Mouse (Mus musculus): ENCODE data around the gene Dtd2.

Gene Dtd2

DNA sequence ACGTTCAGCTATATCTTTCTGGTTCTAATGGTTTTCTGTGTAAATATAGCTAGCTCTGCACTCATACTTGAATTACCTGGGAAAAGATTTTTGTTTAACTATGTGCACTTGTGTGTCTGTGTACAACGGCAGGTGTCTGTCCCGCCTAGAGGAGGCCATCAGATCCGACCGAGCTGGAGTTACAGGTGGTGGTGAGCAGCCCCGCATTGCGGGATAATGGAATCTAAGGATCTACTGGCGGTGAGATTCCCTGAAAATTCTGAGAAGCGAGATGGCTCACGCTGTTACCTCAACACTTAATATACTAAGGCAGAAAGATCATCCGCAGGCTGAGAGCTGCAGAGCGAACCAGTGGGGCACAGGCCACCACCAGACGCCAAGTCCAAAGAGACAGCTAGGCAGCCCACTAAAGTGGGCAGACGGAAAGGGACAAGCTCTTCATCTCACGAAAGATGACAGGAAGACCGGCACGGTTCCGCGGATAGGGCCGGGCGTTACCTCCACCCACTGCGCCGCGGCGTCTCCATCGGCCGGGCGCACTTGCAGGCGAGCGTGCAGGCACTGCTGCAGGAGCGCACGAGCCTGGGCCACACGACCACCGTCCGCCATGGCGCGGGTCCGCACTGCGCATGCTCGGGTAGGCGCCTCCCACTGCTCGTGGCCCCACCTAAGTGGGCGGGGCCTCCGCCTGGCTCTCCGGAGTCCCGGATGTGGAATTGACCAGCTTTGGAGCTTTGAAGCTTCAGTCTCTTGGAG lies at the start of gene Dtd2:
Gene Dtd2, minus strand, starts transcription at position 625 of the 756 bp plus-strand sequence.
- peak; percentile 87 for DNase-seq

DNA sequence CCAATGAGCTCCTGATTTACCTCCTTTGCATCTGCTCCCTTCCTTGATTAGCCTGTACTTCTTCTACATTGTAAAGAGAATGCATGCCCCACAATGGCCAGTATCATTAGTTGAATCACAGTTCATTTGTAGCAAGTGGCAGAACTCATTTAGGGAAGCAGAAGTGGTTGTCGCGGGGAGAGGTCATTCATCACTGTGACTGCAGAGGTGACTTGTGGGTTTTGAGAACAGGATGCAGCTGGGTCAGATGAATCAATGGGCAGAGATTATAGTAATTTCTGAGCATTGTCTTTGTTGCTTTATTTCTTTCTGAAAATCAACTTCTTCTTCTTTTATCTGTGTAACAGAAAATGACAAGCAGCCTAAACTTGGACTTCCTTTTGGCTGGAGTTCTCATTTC lies 43.0 kb upstream of the Dtd2 start:
- DNase-seq, result no peak

DNA sequence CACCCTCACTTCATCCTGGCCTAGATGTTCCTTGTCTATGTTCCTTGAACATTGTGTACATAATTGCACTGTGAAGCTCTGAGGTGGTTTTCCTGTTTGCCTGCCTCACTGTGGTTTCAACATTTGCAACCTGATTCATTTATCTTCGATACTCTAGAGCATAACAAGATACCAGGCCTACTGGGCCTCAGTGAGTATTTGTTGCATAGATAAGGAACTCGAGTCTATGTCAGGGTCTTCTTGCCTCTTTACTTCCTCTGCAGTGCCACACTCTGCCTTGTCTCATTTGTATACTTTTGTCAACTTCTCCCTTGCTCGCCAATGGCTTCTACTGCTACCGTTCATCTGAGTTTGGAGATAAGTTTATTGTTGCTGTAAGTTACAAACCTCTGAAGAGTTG lies 40.1 kb upstream of the Dtd2 start:
- no peak for DNase-seq

DNA sequence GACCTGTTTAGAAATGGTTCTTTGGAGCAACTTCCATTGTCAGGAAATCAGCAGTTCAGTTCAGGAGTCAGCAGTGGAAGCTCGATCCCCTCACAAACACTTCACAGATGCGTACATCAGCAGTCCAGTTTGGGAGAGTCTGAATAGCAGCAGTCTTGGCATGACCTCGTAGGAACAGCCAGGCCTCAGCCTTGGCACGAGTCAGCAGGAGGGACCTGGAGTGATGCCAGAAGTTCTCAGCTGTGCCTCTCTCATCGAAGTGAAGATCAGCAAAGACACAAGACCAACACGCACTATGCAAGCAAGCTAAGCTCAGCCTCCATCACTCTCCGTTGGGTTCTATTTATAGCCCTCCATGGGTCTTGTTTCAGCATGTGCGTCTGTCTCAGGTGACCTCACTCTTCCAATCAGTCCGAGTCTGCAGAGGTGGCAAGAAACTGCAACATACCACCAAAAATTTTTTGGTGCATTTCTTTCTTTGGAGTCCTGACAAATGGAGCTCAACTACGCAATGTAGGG lies 36.6 kb upstream of the Dtd2 start:
- DNase-seq, result no peak

DNA sequence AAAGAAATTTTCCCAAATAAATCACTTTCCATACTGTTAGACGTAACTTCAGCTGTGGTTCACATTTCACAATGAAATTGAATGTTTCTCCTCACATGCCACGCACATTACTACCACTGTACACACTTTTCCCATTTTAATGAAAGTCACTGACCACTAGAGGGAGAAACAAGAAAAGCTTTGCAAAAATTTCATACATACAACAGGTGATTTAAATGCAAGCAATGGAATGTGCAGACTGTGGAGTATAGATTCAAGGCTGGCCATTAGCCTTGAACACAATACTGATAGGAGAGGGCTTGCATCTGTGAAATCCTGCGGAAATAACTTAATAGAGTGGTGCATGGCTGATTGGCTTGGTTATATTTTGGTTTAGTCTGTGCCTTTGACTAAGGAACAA lies 32.1 kb upstream of the Dtd2 start:
- DNase-seq, result no peak

DNA sequence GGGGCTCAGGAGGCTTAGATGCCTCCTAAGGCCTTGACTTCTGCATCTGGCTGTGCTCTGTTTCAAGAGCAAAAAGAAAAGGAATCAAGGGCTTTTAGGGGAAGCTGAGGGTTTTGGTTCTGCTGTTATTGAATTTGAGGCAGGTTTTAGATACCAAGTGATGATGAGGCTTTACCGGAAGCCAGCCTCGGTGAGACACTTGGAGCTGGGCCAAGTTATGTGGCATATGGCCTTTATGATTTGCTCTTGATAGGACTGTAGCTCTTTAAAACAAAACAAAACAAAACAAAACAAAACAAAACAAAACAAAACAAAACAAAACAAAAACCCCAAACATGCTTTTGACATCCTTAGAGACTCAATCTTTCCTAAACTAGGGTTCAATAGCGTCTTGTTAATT lies 28.7 kb upstream of the Dtd2 start:
- no peak for DNase-seq

DNA sequence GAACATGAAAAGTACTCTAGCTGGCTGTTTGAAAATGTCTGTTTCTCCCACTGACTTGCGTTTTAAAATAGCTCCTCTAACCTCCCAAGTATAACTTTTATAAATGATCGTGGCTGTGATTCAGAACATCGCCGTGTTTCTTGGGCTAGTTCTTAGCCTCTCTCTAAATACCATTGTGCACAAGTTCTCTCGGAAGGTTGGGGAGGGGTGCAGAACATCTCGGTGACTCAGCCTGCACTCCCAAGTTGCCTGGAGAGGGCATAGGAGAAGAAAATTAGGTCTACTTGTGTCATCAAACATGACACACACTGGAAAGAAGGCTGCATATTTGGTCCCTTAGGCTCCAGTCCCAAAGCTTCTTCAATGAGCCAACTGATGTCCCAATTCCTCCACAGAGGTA lies 26.0 kb upstream of the Dtd2 start:
- DNase-seq, result no peak

DNA sequence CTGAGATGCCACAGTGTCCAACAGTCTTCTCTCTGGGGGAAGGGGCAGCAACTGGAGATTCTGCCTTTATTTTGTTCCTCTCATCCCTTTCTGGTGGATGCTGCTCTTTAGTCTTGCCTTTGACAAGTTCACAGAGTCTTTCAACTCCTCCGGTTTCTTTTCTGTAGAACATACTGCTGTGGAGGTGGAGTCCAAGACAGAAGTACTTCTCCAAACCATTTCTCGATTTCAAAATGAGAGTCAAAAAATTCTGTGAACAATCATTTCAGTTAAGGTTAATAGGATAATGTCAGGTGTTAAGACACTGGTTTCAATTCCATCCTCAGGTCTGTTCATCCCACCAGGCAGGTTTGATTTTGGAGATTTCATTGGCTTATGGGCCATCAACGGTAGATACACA lies 21.7 kb upstream of the Dtd2 start, which contains the start of gene Gpr33:
Gene Gpr33, minus strand, starts transcription at position 101 of the 400 bp plus-strand sequence.
- DNase-seq, result no peak

DNA sequence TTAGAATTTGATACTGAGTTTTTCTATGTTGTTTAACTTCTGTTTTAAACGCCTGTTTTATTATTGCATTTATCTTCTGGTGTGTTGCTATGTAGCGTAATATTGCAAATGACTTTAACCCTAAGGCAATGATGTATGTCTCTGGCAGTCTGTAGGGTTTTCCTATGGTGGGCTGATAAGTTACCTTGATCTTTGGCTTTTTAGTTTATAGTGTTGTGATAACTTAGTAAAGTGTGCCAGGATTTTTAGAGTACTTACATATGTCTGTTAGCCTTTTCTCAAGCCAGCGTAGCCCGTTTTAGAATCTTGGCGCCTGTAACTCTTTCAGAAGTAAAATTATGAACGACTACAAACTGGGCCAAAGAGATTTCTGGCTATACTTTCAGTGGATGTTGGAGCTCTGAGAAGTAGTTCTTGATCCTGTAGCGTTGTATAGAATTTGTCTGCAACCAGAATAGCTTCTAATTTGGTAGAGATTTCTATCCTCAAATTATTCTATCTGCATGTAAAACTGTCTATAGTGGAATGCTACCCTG lies 8.3 kb upstream of the Dtd2 start:
- no peak for DNase-seq

DNA sequence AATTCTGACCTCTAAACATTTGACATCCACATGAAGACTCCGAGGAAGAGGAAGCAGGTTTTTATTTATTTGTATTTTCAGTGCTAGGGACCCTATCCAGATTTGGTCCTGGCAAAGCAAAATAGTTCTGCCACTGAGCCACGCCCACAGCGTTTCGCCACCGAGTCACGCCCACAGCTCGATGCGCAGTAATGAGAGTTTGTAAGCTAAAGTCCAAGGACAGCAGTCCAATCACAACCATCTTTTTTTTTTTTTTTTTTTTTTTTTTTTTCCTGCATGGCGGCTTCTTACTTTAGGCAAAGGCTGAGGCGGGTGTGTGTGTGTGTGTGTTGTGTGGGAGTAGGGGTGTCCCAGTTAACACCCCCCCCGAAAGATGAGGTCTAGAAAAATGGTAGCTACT lies 7.7 kb upstream of the Dtd2 start:
- no peak for DNase-seq

DNA sequence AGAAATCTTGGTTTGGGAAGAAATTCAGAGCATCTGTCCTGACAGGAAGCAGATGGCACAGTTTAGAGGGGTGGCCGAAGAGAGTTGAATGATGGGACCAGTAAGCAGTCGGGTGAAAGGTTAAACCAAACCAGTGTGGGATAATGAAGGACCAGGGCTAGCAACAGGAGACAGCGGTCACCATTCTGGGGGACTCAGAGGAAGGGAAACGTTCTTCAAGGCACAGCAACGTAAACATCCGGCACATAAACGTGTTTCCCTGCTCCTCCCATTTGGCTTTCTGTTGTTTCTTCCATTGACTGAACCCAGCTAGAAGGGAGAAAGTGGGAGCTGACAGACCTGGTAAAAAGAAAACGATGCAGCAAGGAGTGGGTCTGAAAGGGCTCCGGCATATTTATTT lies 7.0 kb upstream of the Dtd2 start:
- no peak for DNase-seq

DNA sequence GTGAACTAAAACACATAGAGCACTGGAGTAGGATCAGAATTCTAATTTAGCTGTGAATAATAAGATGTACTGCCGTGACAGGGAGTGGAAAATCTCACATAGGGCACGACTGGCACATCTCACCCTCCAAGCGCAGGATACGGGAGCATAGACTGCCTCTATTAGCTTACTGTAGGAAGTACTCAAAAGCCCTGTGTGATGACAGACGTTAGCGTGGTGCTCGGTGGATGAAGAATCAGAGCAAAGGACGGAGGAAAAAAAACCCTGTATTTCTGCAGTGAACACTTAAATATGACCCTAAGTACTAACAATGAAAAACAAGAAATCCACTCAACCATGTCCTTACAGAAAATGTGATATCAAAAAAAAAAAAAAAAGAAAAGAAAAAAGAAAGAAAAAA lies 5.9 kb upstream of the Dtd2 start:
- no peak for DNase-seq

DNA sequence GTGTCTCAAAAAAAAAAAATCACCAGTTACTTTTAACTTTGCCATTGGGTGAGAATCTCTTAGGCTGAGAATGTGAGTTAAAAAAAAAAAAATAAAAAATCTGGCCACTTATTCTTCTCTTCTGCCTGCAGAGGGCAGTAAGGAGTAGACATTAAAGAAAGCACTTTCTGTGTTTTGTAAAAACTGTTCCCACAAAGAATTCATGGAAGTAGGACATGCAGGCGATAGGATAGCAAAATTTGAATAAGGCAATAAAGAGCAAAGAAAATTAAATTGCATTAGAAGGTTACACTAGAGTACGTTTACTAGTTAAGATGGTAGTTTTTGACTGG lies 4.3 kb upstream of the Dtd2 start:
- no peak for DNase-seq

DNA sequence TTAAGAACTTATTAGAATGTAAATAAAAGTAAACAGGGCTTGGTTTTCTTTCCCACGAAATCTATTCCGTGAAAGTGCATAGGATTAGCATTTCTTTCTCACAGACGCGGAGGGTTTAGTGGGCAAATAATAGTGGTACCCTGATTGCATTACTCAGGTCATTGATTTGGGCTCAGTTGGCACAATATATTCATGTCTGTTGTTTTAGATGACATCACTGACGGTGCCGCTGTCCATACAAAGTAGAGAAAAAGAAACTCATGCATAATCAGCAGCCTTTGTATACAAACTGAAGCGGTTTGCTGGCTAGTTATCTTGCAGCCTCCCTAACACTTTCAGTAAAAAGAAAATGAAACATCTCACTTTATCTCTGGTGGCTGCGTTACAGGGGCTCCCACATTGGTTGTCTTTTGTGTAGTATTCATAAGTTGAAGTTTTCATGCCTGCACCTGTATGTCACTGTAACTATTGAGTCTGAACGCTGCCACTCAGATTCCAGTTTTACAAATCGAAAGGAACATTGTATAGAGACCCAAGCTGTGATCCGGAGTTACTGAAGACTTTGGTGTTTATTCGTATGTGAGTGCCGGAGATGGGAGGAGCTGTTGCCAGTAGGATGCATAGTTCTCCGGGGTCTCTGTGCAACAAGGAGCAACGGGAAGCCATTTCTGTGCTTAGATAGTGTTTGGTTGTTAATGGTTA lies 3.8 kb upstream of the Dtd2 start:
- DNase-seq, result no peak

DNA sequence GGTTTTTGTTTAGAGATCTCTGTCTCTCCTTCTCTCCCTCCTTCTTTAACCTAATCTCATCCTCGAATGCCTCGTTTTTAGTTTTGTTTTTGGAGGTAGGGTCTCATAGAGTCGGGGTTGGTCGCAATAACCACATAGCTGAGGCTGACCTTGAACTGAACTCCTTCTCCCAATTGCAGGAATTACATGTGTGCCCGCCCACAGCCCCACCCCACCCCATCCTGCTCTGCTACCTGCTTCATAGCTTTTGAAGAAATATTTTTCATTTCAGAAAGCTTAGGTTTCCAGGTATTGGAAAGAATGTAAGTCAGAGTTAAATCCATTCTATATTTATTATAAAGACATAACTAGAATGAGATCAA lies 313 bp upstream of the Dtd2 start:
- no peak for DNase-seq

DNA sequence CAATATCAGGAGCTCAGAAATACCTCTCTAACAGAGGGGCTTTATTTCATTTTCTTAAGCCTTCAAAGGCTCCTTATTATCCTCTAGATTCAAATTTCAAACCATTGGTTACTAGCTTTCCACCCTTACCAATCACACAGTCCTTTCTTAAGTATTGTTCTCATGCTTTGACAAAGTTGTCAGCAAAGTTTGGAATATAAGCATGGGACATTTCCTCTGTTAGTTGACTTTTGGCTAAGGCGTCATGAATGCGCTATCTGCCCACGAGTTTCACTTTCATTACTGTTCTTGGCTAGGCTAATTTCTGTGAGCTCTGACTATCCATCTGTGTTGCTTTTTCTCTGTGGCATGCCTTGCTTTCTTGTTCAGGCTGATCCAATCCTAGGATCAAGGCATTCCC lies 3.6 kb downstream of the Dtd2 start:
- DNase-seq, result no peak

DNA sequence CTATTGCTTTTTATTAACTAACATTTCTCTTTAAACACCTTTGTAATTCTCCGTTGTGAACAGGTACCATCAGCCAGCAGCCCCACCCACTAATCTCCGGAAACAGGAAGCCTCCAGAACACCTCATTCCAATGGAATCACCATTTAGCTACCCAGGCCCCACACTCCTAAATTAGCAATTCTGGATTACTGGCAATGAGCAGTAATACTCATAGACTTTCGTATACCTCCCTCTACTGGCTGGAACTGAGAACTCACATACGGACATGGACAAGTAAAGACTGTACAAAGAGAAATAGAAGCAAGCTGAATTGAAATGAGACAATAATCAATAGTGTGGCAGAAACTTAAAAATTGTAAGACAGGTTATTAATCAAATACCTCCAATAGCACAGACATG lies 4.8 kb downstream of the Dtd2 start:
- DNase-seq, result peak; percentile 40

DNA sequence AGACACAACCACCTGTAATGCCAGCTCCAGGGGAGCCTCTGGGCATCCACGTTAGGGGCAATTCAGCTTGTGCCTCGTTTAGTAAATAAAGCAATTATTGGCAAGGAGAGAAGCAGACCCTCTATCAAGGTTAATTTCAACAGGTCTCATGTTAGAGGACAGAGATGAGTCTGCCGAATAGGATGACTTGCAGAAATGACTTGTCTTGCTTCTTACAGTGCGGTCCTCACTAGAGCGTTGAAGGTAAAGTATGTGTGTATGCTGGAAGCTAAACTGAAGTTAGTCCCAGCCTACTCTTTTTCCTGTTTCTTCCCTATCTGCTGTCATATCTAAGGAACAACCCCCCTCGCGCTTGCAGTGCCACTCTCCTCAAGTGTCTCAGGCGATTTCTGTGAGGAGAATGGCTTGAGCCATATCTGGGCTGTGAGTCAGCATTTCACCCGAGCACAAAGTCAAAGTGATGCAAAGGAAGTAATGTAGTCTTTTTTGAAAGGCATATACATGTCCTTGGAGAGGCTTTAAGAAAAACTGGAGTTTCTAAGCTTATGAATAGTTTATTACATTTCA lies 7.9 kb downstream of the Dtd2 start:
- DNase-seq, result no peak

DNA sequence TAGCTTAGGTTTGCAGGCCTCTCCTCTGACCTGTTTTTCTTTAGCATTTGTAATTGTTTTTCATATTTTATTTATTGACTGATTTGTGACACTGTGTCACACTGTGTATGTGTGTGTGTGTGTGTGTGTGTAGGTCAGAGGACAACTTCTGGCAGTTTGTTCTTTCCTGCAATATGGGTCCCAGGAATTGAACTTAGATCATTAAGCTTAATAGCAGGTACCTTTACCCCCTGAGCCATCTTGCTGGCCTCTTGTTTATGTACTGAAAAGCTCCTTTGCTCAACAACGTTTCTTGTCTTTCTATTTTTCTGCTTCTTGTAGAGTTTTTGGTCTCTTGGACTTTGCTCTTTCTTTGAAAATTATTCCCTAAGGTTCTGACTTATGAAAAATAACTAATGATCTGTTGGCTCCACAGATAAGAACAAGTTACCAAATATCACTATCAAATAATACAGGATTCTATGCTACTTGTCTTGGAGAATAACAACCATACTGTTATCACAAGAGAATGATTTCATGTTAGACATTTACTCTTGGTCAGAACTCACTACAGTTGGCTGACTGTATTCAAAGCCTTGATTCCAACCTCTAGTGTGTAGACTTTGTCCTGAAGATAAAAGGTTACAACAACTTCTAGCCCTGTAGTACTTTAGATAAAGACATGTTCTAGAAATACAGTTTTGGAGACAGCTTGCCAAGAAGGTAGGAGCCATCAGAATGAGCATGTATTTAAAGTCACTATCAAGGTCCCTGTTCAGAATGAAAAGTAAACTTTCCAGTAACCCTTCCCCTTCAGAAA lies 10.4 kb downstream of the Dtd2 start:
- DNase-seq, result no peak

DNA sequence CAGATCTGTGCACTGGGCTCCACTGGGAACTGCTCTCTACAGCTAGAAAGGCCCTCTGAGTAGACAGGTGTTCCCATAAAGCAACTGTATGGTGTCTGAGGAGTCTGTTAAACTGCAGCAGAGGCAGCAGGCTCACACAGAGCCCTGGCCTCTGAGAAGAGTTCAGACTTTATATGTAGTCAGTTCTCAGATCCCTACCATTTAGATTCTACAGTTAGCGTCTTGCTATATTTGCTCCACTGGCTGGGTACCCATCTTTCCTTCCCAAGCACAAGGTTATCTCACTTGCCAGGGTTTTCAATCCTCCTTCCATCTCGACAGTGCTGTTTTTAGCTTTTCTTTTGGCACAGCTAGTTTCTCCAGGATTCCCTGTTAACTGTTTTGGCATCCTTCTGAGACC lies 15.7 kb downstream of the Dtd2 start:
- no peak for DNase-seq

DNA sequence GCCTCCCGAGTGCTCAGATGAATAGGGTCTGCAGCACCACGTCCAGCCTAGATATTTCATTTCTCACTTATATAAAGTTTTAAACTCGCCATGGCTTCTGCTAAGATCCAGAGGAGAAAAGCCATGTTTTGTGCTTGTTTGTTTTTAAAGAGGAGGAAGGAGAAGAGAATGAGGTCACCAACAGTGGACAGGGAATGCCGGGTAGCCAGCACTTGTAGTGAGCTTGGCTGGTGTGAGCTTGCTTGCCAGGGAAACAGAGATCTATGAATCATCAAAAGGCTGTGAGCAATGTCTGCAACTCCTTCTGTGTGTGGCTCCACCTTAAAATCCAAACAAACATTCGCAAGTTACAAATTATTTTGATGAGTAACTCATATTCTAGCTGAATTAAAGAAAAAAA lies 17.8 kb downstream of the Dtd2 start:
- DNase-seq, result no peak

DNA sequence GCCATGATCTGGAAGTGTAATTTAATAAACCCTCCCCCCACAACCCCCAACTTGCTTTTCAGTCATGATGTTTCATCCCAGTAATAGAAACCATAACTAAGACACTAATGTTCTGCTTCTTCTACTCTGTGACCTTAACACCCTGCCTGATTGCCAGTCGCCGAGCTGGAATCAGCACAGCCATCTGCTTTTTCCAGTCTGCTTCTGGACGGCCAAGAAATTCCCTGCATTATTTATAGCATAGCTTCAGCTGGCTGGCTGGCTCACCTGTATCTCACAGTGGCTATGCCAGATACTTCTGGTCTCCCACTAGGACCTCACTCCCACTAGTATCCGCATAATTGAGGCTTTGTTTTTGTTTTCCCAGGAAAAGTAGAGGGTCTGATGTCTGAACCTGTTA lies 20.5 kb downstream of the Dtd2 start:
- DNase-seq, result no peak

DNA sequence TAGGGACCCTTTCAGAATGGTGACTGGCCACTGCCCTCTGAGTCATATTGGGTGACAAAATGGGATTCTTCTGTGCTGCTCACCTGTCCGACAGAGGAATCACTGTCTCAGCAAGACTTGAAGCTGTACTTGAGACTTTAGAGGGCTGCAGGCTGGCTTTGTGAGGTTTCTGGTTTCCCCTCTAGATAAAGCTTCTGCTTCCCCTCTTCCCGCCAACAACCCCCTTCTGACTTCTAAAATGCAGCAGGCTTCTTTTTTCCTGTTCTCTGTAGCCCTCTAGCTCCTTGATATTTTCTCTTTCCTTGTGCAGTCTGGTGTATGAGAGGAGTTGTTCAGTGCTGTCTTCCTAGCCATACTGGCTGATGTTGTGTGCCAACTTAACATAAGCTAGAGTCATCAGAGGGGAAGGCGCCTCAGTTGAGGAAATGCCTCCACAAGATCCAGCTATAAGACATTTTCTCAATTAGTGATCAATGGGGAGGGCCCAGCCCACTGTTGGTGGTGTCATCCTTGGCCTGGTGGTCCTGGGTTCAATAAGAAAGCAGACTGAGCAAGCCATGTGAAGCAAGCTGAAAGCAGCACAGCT lies 21.0 kb downstream of the Dtd2 start:
- no peak for DNase-seq

All from kidney, adult 11 months (tissue).